Mouse (Mus musculus): ENCODE measurements around the gene Zkscan16. TPM values are rescaled to one million over a fixed set of nuclear protein-coding genes. Genes with fewer than 3 reads are reported as not detected.

The Zkscan16 gene
- polyA plus RNA-seq, 1 experiment from 2014 or later, result 0.44 TPM

DNA sequence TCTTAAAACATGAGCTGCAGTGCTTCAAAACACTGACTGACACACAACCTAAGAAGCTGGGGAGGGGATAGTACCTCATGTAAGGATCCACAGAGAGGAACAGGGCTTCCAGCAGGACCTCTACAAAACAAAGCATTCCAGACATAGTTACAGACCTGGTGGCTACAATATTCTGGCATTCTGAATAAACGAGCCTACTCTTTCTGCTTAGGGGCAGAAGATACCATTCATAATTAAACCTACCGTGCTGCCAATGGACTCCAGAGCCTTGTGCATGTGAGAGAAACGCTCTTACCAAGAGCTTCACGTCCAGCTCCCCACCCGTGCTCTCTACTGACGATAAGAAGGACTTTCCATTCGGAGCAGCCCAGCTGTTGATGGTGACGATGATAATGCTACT is 39.4 kb downstream of the Zkscan16 start:
- H3K27me3 ChIP-seq, result peaks cover 3% of the 10 kb centered on the region
- no peak for TF ChIP-seq CTCF (IDR thresholded peaks at IDR 0.05)
- ChIA-PET CTCF (interaction anchor here (1.5 to 10.4 kb wide), 2 partner anchors 15 to 54 kb away, joined by 3 to 121 read pairs; partner anchors contain the start of gene Dnajc25), POLR2A (interaction anchor here (1.4 kb wide), 1 partner anchor 17 kb away, joined by 4 read pairs; no protein-coding TSS in a partner anchor)
- no peak for ATAC-seq
- no peak for DNase-seq (ENCODE audit: low read depth, low spot score)
- in situ Hi-C loops (cut with MboI; ENCODE audit: low pct_unique_long_range_greater_than_20kb), result no loop called here

DNA sequence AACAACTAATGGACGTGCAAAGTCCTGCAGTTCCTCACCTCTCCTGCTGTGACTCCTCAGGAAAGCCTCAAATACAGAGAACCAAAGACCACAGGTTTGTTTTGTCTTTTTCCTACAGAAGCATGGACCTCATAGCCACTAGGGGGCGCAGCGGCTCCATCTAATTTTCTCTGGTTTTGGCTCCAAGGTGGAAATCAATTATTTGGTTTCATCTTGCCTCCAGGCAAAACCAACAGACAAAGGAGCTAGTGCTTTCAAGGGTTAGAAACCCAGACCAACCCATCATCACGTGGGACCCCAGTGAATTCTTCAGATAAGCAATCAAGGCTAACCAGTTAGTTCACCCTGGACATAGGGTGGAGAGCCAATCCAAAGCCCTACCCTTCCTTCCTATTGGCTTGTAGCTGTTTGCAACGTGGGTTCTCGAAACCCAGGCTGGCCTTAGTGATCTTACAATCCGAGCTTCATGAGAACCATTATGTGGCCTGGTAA is 41.8 kb downstream of the Zkscan16 start:
- TF ChIP-seq CTCF (IDR thresholded peaks at IDR 0.05), result peak; percentile 78
- ChIA-PET POLR2A (no interaction called here), CTCF (interaction anchor here (0.7 to 10.4 kb wide), 11 partner anchors 11 to 132 kb away, joined by 3 to 121 read pairs (median 3); partner anchors contain the start of gene Dnajc25)
- DNase-seq (ENCODE audit: low read depth, low spot score), result no peak
- H3K27me3 ChIP-seq, result no peaks in the 10 kb centered on the region
- in situ Hi-C loops (cut with MboI; ENCODE audit: low pct_unique_long_range_greater_than_20kb), result no loop called here
- no peak for ATAC-seq

DNA sequence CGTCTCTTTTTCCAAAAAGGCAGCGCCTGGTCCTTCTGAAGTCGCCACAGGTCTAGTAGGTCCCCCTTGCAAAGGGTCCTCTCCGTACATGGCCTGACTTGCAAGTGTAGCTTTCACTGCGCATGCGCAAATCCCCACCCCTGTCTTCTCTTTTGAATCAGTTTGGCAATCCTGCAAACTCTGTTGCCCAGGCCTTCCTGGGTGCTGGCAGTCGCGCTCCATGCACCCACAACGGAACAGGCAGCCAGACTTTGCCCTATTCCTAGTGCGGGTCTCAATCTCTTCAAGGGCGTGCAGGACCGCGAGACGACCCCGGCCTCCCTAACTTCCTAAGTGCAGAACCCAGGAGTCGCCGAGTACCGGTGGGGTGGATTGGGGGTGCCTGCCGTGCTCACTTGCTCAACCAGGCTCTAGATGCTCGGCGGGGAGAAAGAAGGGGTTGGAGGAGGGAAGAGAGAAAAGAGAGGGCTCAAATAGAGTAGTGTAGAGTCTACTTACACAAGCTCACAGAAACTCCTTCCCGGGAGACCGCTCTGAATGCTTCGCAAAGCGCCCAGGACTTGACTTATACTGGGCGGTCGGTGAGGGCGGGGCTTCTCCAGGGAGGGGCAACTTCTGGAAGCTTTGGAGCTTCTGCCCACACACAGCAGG is 43.2 kb downstream of the Zkscan16 start, which contains the start of gene Ptgr1:
Gene Ptgr1 (minus strand): TSS at position 580 of the 651 bp plus-strand sequence.
- ChIA-PET POLR2A (interaction anchor here (0.9 kb wide), 1 partner anchor 40 kb away, joined by 5 read pairs; no protein-coding TSS in a partner anchor), CTCF (interaction anchor here (1.0 to 10.4 kb wide), 3 partner anchors 12 to 25 kb away, joined by 3 to 121 read pairs (median 8); partner anchors contain the start of gene Dnajc25)
- TF ChIP-seq CTCF (IDR thresholded peaks at IDR 0.05), result no peak
- DNase-seq (ENCODE audit: low read depth, low spot score) (no peak), ATAC-seq (peak; percentile 59)
- H3K27me3 ChIP-seq, result no peaks in the 10 kb centered on the region
- in situ Hi-C loops (cut with MboI; ENCODE audit: low pct_unique_long_range_greater_than_20kb), result no loop called here

DNA sequence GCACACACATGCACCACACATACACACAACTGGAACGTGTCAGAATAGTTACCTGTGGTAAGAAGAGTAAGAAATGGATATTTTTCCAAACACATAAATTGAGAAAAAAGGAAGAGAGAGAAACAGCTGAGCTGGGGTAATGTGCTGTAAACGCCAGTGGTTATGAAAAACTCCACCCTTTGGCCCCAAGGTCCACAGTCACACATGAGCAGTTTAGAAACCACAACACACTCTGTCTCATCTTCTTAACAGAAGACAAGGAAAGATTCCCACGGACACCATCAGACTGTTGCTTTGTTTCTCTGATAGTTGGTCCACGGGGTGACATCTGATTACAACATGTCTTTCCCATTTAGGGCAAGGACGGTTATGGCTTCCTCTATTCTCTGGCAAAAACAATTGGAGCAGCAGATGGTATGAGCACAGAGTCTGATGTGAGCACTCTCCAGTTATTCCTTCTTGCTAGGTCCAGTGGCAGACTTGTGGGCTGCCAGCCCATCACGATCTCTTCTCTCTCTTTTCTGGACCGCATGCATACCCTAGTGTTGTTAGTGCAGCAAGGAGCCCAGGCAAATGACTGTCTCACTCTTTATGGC is 46.0 kb downstream of the Zkscan16 start:
- no peak for TF ChIP-seq CTCF (IDR thresholded peaks at IDR 0.05)
- no peaks in the 10 kb centered on the region for H3K27me3 ChIP-seq
- ChIA-PET POLR2A (interaction anchor here (0.6 kb wide), 1 partner anchor 48 kb away, joined by 3 read pairs; no protein-coding TSS in a partner anchor), CTCF (interaction anchor here (10.4 kb wide), 1 partner anchor 9 kb away, joined by 121 read pairs; the partner anchor contains the start of gene Dnajc25)
- peak; percentile 62 for DNase-seq (ENCODE audit: low read depth, low spot score)
- in situ Hi-C loops (cut with MboI; ENCODE audit: low pct_unique_long_range_greater_than_20kb), result no loop called here
- ATAC-seq, result peak; percentile 27

DNA sequence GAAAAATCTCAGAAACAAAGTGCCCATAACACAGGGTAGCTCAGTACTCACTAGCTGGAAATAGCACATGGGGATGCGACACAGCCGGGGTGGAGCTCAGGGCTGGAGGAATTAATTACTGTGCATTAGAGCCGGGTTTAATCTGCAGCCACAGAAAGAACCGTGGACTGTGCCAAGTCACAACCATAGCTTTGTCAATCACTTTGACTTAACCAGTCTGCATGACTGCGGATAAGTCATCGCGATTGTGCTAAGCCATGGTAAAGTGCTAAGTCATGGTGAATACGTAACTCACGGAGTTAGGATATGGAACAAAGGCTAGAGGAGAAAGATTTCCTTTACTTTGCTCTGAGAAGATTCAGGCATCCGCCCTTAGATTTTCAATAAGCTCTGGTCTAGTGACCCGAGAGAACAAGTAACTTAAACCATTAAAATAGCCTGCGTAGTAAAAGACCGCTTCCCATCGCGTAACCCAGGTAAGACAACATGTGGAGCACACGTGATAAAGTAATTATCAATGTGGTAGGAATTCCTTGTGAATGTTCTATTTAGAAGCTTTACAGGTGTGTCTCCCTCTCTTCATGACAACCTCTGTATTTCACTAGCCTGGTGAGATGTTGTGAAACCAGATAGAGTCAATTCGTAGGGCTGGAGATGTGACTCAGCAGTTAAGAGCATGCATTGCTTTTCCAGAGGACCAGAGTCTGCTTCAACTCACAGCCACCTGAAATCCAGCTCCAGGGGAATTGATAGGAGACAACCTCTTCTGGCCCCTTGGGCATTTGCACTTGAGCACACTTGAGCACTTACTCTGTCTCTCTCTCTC is 47.4 kb downstream of the Zkscan16 start:
- in situ Hi-C loops (cut with MboI; ENCODE audit: low pct_unique_long_range_greater_than_20kb), result no loop called here
- ATAC-seq (no peak), DNase-seq (ENCODE audit: low read depth, low spot score) (peak; percentile 54)
- TF ChIP-seq CTCF (IDR thresholded peaks at IDR 0.05), result no peak
- no peaks in the 10 kb centered on the region for H3K27me3 ChIP-seq
- ChIA-PET CTCF (interaction anchor here (10.4 kb wide), 1 partner anchor 7 kb away, joined by 121 read pairs; the partner anchor contains the start of gene Dnajc25), POLR2A (no interaction called here)

DNA sequence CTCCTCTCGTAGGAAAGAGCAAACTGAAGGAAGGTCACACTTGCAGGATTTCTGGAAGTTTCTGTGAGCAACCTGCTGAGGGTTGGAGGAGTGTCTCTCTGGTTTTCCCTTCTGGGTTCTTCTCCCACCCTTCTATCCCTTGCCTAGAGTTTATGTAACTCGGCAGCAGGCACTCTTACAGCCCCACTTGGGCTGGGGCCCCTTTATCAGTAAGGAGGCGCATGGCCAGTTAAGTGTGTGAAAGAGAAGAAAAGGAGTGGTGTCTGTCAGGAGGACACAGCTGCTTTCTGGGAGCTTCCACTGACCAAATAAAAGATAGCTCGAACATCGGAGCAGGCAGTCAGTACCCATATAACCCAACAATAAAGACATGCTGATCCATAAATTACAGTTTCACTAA is 48.8 kb downstream of the Zkscan16 start:
- TF ChIP-seq CTCF (IDR thresholded peaks at IDR 0.05), result no peak
- ATAC-seq (no peak), DNase-seq (ENCODE audit: low read depth, low spot score) (no peak)
- H3K27me3 ChIP-seq, result no peaks in the 10 kb centered on the region
- in situ Hi-C loops (cut with MboI; ENCODE audit: low pct_unique_long_range_greater_than_20kb), result no loop called here
- ChIA-PET POLR2A (no interaction called here), CTCF (no interaction called here)

DNA sequence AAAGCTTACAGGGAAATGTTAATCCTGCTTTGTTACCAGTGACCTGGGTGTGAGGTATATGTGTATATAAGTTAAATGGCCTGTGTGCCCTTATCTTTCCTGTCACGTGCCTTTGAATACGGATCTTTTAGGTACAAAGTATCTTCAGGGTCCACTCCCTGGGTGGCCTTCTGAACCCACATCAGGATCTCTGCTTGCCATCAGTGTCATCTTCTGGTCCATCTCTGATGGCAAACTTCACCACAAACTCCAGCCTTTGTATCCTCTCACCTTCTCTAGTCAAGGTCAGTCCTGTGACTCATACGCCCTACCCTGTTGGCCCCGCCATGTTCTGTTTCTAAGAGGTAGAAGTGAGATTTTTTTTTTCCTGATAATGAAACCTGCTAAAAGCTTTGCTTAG is 51.3 kb downstream of the Zkscan16 start, which contains the start of gene Dnajc25:
Gene Dnajc25 (plus strand): TSS at position 301 of the 400 bp plus-strand sequence.
- ChIA-PET CTCF (interaction anchor here (7.5 kb wide), 1 partner anchor 8 kb away, joined by 121 read pairs; the partner anchor contains the start of gene Ptgr1), POLR2A (interaction anchor here (0.6 kb wide), 1 partner anchor 1491 kb away, joined by 3 read pairs; no protein-coding TSS in a partner anchor)
- H3K27me3 ChIP-seq, result no peaks in the 10 kb centered on the region
- DNase-seq (ENCODE audit: low read depth, low spot score) (no peak), ATAC-seq (no peak)
- TF ChIP-seq CTCF (IDR thresholded peaks at IDR 0.05), result no peak
- in situ Hi-C loops (cut with MboI; ENCODE audit: low pct_unique_long_range_greater_than_20kb), result no loop called here

DNA sequence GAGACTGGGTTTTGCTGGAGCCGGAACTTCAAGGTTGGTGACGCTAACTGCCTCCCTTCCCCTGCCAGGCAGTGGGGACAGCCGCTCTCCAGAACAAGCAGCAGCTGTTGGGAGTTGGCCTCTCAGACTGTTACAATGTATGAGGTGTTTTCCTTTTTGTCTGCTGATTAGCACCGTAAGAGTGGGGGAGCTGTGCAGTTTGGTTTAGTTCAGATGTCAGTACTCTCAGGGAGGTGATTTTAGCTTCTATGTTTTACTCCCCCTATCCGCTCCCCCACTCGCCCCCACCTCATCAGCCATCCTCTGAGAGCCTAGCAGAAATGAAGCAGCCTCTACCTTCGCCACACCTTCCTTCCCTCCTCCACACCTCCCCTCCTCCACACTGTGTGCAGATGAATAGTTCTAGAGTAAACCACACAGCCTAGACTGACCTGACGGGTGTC is 51.8 kb downstream of the Zkscan16 start:
- ATAC-seq (no peak), DNase-seq (ENCODE audit: low read depth, low spot score) (no peak)
- H3K27me3 ChIP-seq, result no peaks in the 10 kb centered on the region
- in situ Hi-C loops (cut with MboI; ENCODE audit: low pct_unique_long_range_greater_than_20kb), result no loop called here
- ChIA-PET CTCF (interaction anchor here (7.5 kb wide), 1 partner anchor 9 kb away, joined by 121 read pairs; the partner anchor contains the start of gene Ptgr1), POLR2A (interaction anchor here (0.6 kb wide), 1 partner anchor 1492 kb away, joined by 3 read pairs; no protein-coding TSS in a partner anchor)
- TF ChIP-seq CTCF (IDR thresholded peaks at IDR 0.05), result no peak

DNA sequence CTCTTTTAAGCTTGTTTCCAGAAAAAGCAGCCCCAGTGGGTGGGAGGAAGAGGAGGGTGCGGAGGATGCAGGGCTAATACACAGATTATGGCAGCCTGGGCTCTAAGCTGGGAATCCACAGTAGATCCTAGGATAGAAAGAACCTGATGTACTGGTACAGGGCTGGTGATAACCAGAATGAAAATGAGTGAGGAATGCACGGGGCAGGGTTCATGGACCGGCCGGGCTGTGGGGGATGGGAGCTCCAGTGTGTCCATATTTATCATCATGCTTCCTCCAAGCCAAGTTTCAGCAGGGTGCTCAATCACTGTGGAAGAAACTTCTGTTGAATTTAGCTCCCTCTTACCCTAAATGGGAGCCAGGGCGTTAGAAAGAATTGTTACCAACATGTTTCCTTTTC is 53.7 kb downstream of the Zkscan16 start:
- no peaks in the 10 kb centered on the region for H3K27me3 ChIP-seq
- no peak for TF ChIP-seq CTCF (IDR thresholded peaks at IDR 0.05)
- ChIA-PET CTCF (interaction anchor here (7.5 kb wide), 1 partner anchor 11 kb away, joined by 121 read pairs; the partner anchor contains the start of gene Ptgr1), POLR2A (no interaction called here)
- no peak for DNase-seq (ENCODE audit: low read depth, low spot score)
- in situ Hi-C loops (cut with MboI; ENCODE audit: low pct_unique_long_range_greater_than_20kb), result no loop called here
- ATAC-seq, result no peak

DNA sequence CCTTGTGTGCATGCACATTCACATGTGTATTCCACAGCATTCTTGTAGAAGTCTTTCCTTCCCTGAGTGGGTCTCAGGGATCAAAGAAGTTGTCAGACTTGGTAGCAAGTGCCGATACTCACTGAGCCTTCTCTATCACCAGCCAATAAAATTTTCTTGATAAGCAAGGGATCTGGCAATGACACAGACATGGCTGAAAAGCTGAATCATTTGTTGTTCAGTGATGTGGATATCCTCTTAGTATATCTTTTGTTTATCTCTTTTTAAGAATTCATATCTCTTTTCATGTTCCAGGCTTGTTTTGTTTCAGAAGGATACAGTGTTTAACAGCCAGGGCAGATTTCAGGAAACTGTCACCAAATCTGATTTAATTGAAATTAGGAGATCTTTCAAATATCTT is 55.3 kb downstream of the Zkscan16 start:
- DNase-seq (ENCODE audit: low read depth, low spot score), result no peak
- in situ Hi-C loops (cut with MboI; ENCODE audit: low pct_unique_long_range_greater_than_20kb), result no loop called here
- H3K27me3 ChIP-seq, result no peaks in the 10 kb centered on the region
- CTCF ChIA-PET, result interaction anchor here (1.4 to 7.5 kb wide), 5 partner anchors 12 to 38 kb away, joined by 4 to 121 read pairs (median 6); partner anchors contain the start of gene Ptgr1
- no peak for ATAC-seq
- POLR2A ChIA-PET, result no interaction called here
- no peak for TF ChIP-seq CTCF (IDR thresholded peaks at IDR 0.05)

All from Patski (cell line).